Mouse (Mus musculus): ENCODE measurements around the gene Dnmt3c.

- TF ChIP-seq CTCF (IDR thresholded peaks at IDR 0.05; ENCODE audit: extremely low read depth, insufficient read depth, insufficient read length, insufficient replicate concordance), result no peak
- no peak for TF ChIP-seq POLR2A (IDR thresholded peaks at IDR 0.05; ENCODE audit: low read depth, low read length)
Observed at GRCm38 (mm10) chr2:153747994-153748393, 51.5 kb downstream of the Dnmt3c start.

Data from spleen, adult 2 months (tissue).